Mouse (Mus musculus) kidney, embryonic 15.5 days (tissue): ENCODE results near the gene Pde4b. TPM values are rescaled to one million over a fixed set of nuclear protein-coding genes. Genes with fewer than 3 reads are reported as not detected.

Experiments
- ATAC-seq: fragments of 200-750 bp; cut with Nextera tagmentation; replicated peaks from 2 replicates; pipeline ENCODE4 v1.8.0; 2017; ENCODE audit warnings: moderate TSS enrichment; ENCODE audit not compliant: low FRiP score
- H3K27ac ChIP-seq: fragments of 300-500 bp; sonication (generic); 2 replicates; pipeline ENCODE4 v1.5.1; 2015; ENCODE audit warnings: mild to moderate bottlenecking, inconsistent platforms
- H3K27me3 ChIP-seq: fragments of 300-500 bp; sonication (generic); 2 replicates; pipeline ENCODE4 v1.6.1; 2015; ENCODE audit warnings: inconsistent platforms
- H3K36me3 ChIP-seq: fragments of 300-500 bp; sonication (generic); 2 replicates; pipeline ENCODE4 v1.6.1; 2015; ENCODE audit warnings: inconsistent platforms
- H3K4me1 ChIP-seq: fragments of 300-500 bp; sonication (generic); 2 replicates; pipeline ENCODE4 v1.6.1; 2015; ENCODE audit warnings: inconsistent platforms
- H3K4me2 ChIP-seq: fragments of 300-500 bp; sonication (generic); 2 replicates; pipeline ENCODE4 v1.6.1; 2015; ENCODE audit warnings: moderate library complexity, mild to moderate bottlenecking, inconsistent platforms
- H3K4me3 ChIP-seq: fragments of 300-500 bp; sonication (generic); replicated peaks from 2 replicates; pipeline ENCODE4 v1.5.1; 2015; ENCODE audit warnings: mild to moderate bottlenecking, inconsistent platforms
- H3K9ac ChIP-seq: fragments of 300-500 bp; sonication (generic); 2 replicates; pipeline ENCODE4 v1.6.1; 2015; ENCODE audit warnings: mild to moderate bottlenecking, inconsistent platforms
- H3K9me3 ChIP-seq: fragments of 300-500 bp; sonication (generic); replicated peaks from 2 replicates; pipeline ENCODE4 v1.6.1; 2016; ENCODE audit warnings: inconsistent platforms
- WGBS: fragments of 180-500 bp; shearing (Covaris S2); methylation state at CpG from one replicate; pipeline ENCODE4 v1.1.7; 2015; ENCODE audit warnings: mixed read lengths; 5-methylcytosine and 5-hydroxymethylcytosine counted together
- polyA plus RNA-seq: library from polyadenylated mRNA; unstranded; fragments of >200 nt; fragmentation: Nextera tagmentation; extraction: Ambion mirVana; gene quantifications from 2 replicates; pipeline ENCODE4 v1.2.1, GENCODE M21; 2015

Pde4b gene
- polyA plus RNA-seq, 1 experiment from 2014 or later = 13.6 TPM

DNA sequence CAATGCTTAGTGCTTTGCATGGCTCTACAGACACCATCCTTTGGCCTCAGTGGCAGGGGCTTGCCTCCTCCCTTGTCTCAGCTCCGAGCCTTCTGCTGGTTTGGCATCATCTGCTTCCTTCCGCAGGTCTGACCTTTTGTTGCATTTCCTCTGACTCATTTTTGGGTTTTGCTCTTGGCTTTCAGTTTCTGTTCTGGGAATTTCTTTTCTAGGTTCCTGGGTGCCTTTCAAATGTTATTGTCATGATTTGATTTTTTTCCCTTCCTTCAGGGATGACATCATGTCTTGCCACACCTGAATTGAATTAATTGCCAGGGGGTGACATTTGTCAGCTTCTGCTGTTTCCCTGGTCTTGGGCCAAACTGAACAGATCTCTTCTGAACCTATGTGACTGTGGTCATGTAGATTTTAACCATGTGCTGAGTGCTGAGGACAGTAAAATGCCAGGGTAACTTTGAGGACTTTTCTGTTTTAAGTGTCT is 17.2 kb downstream of the Pde4b start:
- Histone ChIP-seq H3K36me3 (no peaks in the 10 kb centered on the region), H3K27me3 (no peaks in the 10 kb centered on the region), H3K9ac (no peak overlapping the region), H3K9me3 (no peaks in the 10 kb centered on the region), H3K4me2 (no peak overlapping the region), H3K4me3 (no peak overlapping the region), H3K4me1 (no peaks in the 10 kb centered on the region), H3K27ac (no peak overlapping the region)
- 72% methylated on average over 2 of the region's 2 CpGs for WGBS
- ATAC-seq = no peak

- H3K9ac ChIP-seq = no peak overlapping the region
- H3K4me2 ChIP-seq = no peak overlapping the region
- no peaks in the 10 kb centered on the region for H3K9me3 ChIP-seq
- no peaks in the 10 kb centered on the region for H3K4me1 ChIP-seq
- no peak overlapping the region for H3K27ac ChIP-seq
- no peaks in the 10 kb centered on the region for H3K36me3 ChIP-seq
- WGBS = 92% methylated on average over 6 of the region's 6 CpGs
- H3K4me3 ChIP-seq = no peak overlapping the region
- no peak for ATAC-seq
- H3K27me3 ChIP-seq = no peaks in the 10 kb centered on the region
These were observed 19.4 kb downstream of the Pde4b start for GRCm38 (mm10) chr4:102106771-102107170.

GRCm38 (mm10) chr4:102119454-102119853 is 32.1 kb downstream of the Pde4b start:
- H3K9ac ChIP-seq = no peak overlapping the region
- H3K4me1 ChIP-seq = no peaks in the 10 kb centered on the region
- no peak for ATAC-seq
- no peak overlapping the region for H3K4me3 ChIP-seq
- no peaks in the 10 kb centered on the region for H3K36me3 ChIP-seq
- no peak overlapping the region for H3K4me2 ChIP-seq
- H3K27me3 ChIP-seq = no peaks in the 10 kb centered on the region
- H3K9me3 ChIP-seq = no peaks in the 10 kb centered on the region
- WGBS = 94% methylated on average over 3 of the region's 3 CpGs
- H3K27ac ChIP-seq = no peak overlapping the region

GRCm38 (mm10) chr4:102136366-102136849 is 49.1 kb downstream of the Pde4b start:
- H3K9me3 ChIP-seq = no peaks in the 10 kb centered on the region
- no peaks in the 10 kb centered on the region for H3K27me3 ChIP-seq
- no peak overlapping the region for H3K27ac ChIP-seq
- no peaks in the 10 kb centered on the region for H3K36me3 ChIP-seq
- H3K4me1 ChIP-seq = no peaks in the 10 kb centered on the region
- no peak overlapping the region for H3K9ac ChIP-seq
- ATAC-seq = no peak
- no peak overlapping the region for H3K4me2 ChIP-seq
- 81% methylated on average over 3 of the region's 3 CpGs for WGBS
- no peak overlapping the region for H3K4me3 ChIP-seq

GRCm38 (mm10) chr4:102138346-102138745 is 51.0 kb downstream of the Pde4b start:
- 77% methylated on average over 4 of the region's 4 CpGs for WGBS
- H3K9me3 ChIP-seq = no peaks in the 10 kb centered on the region
- H3K9ac ChIP-seq = no peak overlapping the region
- no peak overlapping the region for H3K4me3 ChIP-seq
- no peaks in the 10 kb centered on the region for H3K36me3 ChIP-seq
- H3K4me2 ChIP-seq = no peak overlapping the region
- no peaks in the 10 kb centered on the region for H3K27me3 ChIP-seq
- no peak for ATAC-seq
- no peaks in the 10 kb centered on the region for H3K4me1 ChIP-seq
- H3K27ac ChIP-seq = no peak overlapping the region

DNA sequence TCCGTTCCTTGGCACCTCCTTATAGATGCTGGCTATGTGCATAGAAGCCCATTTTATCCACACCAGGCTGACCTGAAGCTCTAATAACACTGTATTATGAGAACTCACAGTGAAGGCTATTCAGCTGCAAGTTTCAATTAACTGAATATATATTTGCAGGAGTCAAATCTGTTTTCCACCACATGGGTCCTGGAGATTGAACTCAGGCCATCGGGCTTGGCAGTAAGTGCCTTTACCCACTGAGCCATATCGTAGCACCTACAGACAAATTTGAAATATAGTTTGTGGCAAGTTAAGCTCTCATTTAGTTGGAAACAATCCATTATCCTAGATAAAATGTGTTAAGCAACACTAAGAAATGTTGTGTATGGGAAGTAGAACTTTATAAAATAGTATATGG is 53.9 kb downstream of the Pde4b start:
- no peak for ATAC-seq
- Histone ChIP-seq H3K9me3 (no peaks in the 10 kb centered on the region), H3K9ac (no peak overlapping the region), H3K27me3 (no peaks in the 10 kb centered on the region), H3K27ac (no peak overlapping the region), H3K4me1 (no peaks in the 10 kb centered on the region), H3K36me3 (no peaks in the 10 kb centered on the region), H3K4me2 (no peak overlapping the region), H3K4me3 (no peak overlapping the region)
- WGBS = 83% methylated on average over 3 of the region's 3 CpGs

DNA sequence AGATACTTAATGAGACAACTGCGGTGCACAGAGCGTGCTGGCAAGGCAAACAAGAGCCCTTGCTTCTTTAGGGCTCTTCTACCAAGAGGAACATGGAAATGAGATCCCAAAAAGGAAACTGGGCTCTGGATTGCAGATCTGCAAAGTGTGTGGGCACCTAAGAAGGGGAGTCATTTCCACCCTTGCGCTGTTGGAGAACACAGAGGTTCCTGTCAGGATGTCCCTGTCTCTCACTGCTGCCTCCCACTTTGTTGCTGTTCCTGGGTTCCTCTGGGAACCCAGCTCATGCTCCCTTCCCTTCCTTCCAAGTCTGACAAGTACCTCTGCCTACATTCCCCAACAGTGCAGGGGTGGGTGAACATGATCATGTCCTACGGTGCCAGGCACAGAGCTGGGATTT is 61.4 kb downstream of the Pde4b start:
- no peak for ATAC-seq
- no peak overlapping the region for H3K9ac ChIP-seq
- H3K9me3 ChIP-seq = no peaks in the 10 kb centered on the region
- H3K27me3 ChIP-seq = no peaks in the 10 kb centered on the region
- 91% methylated on average over 4 of the region's 4 CpGs for WGBS
- H3K36me3 ChIP-seq = no peaks in the 10 kb centered on the region
- H3K4me3 ChIP-seq = no peak overlapping the region
- H3K4me1 ChIP-seq = no peaks in the 10 kb centered on the region
- H3K4me2 ChIP-seq = no peak overlapping the region
- no peak overlapping the region for H3K27ac ChIP-seq

- no peak overlapping the region for H3K27ac ChIP-seq
- no peak overlapping the region for H3K4me3 ChIP-seq
- H3K27me3 ChIP-seq = no peaks in the 10 kb centered on the region
- H3K4me2 ChIP-seq = no peak overlapping the region
- H3K9me3 ChIP-seq = no peaks in the 10 kb centered on the region
- no peaks in the 10 kb centered on the region for H3K4me1 ChIP-seq
- no peaks in the 10 kb centered on the region for H3K36me3 ChIP-seq
- no peak for ATAC-seq
- no peak overlapping the region for H3K9ac ChIP-seq
These were observed 71.8 kb downstream of the Pde4b start for GRCm38 (mm10) chr4:102159178-102159577.

GRCm38 (mm10) chr4:102171636-102172035 is 84.3 kb downstream of the Pde4b start:
- Histone ChIP-seq H3K4me3 (no peak overlapping the region), H3K27ac (no peak overlapping the region), H3K9me3 (no peaks in the 10 kb centered on the region), H3K36me3 (no peaks in the 10 kb centered on the region), H3K4me1 (no peaks in the 10 kb centered on the region), H3K27me3 (no peaks in the 10 kb centered on the region), H3K9ac (no peak overlapping the region), H3K4me2 (no peak overlapping the region)
- no peak for ATAC-seq
- 40% methylated on average over 3 of the region's 3 CpGs for WGBS

DNA sequence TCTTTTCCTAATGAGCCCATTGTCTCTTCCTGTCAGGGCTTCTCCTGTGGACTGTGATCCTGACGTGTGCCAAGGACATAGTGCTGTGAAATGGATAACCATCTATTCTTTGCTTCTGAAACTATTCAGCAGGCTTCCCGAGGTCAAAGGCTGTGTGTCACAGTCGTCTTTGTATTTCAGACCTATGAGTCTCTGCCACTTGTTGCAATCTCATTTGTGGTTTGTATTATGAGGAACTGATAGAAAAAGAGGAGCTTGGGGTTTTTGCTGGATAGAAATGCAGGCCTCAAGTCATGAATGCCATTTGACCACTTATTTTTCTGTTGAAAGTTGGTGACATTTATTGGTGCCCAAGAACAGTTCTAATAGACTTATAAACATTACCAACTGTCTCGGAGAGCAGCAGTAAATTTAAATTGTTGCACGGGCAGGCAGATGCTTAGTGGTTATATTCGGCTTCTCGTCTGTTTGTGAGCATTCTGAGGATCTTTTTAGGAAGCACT is 85.4 kb downstream of the Pde4b start:
- Histone ChIP-seq H3K27me3 (no peaks in the 10 kb centered on the region), H3K36me3 (no peaks in the 10 kb centered on the region), H3K4me1 (no peaks in the 10 kb centered on the region), H3K27ac (no peak overlapping the region), H3K4me3 (no peak overlapping the region), H3K9me3 (no peaks in the 10 kb centered on the region), H3K9ac (no peak overlapping the region), H3K4me2 (no peak overlapping the region)
- ATAC-seq = no peak
- WGBS = 65% methylated on average over 7 of the region's 7 CpGs

- 88% methylated on average over 2 of the region's 2 CpGs for WGBS
- no peaks in the 10 kb centered on the region for H3K27me3 ChIP-seq
- H3K9me3 ChIP-seq = no peaks in the 10 kb centered on the region
- no peak overlapping the region for H3K4me2 ChIP-seq
- no peak for ATAC-seq
- no peak overlapping the region for H3K9ac ChIP-seq
- H3K4me1 ChIP-seq = no peaks in the 10 kb centered on the region
- no peak overlapping the region for H3K4me3 ChIP-seq
- no peak overlapping the region for H3K27ac ChIP-seq
- no peaks in the 10 kb centered on the region for H3K36me3 ChIP-seq
These were observed 88.6 kb downstream of the Pde4b start for GRCm38 (mm10) chr4:102175985-102176384.

- ATAC-seq = no peak
- H3K9me3 ChIP-seq = no peaks in the 10 kb centered on the region
- WGBS = 75% methylated on average over 5 of the region's 5 CpGs
- H3K27ac ChIP-seq = no peak overlapping the region
- H3K4me2 ChIP-seq = no peak overlapping the region
- H3K9ac ChIP-seq = no peak overlapping the region
- no peaks in the 10 kb centered on the region for H3K4me1 ChIP-seq
- H3K36me3 ChIP-seq = no peaks in the 10 kb centered on the region
- no peak overlapping the region for H3K4me3 ChIP-seq
- no peaks in the 10 kb centered on the region for H3K27me3 ChIP-seq
These were observed 89.9 kb downstream of the Pde4b start for GRCm38 (mm10) chr4:102177258-102177657.

GRCm38 (mm10) chr4:102186888-102187287 is 99.5 kb downstream of the Pde4b start:
- Histone ChIP-seq H3K36me3 (no peaks in the 10 kb centered on the region), H3K27ac (no peak overlapping the region), H3K9ac (no peak overlapping the region), H3K4me2 (no peak overlapping the region), H3K4me1 (no peaks in the 10 kb centered on the region), H3K9me3 (no peaks in the 10 kb centered on the region), H3K4me3 (no peak overlapping the region), H3K27me3 (no peaks in the 10 kb centered on the region)
- 82% methylated on average over 5 of the region's 5 CpGs for WGBS
- ATAC-seq = no peak
